Mouse (Mus musculus) spleen, adult 2 months (tissue): Measurements from ENCODE around the gene Pitpna. TPM values are rescaled to one million over a fixed set of nuclear protein-coding genes. Genes with fewer than 3 reads are reported as not detected.
A peak's percentile ranks its signal among the peaks of the same experiment; 100 is the strongest.

Experiments
- DNase-seq, 2 experiments: peaks; one replicate each; pipeline versions ENCODE4 v3.0.0 to v3.0.0-alpha.2; 2012 to 2021; ENCODE audit warnings: low spot score in 2 of 2, low read depth in 1 of 2
- H3K27ac ChIP-seq: fragments of 200-500 bp; 2 replicates; pipeline ENCODE4 v1.5.1; 2012; ENCODE audit warnings: low read length, inconsistent platforms; ENCODE audit not compliant: insufficient read depth
- H3K27me3 ChIP-seq: fragments of 200-500 bp; 2 replicates; pipeline ENCODE4 v1.6.1; 2012; ENCODE audit warnings: mild to moderate bottlenecking, moderate library complexity, low read length, inconsistent platforms; ENCODE audit not compliant: control insufficient read depth, insufficient read depth
- H3K36me3 ChIP-seq: fragments of 200-500 bp; 2 replicates; pipeline ENCODE4 v1.6.1; 2012; ENCODE audit warnings: mild to moderate bottlenecking, low read length, inconsistent platforms; ENCODE audit not compliant: control insufficient read depth, insufficient read depth
- H3K4me1 ChIP-seq: fragments of 200-500 bp; 2 replicates; pipeline ENCODE4 v1.6.1; 2011; ENCODE audit warnings: inconsistent platforms; ENCODE audit not compliant: control insufficient read depth, insufficient read depth, insufficient read length
- H3K4me3 ChIP-seq: fragments of 200-500 bp; 2 replicates; pipeline ENCODE4 v1.5.1; 2011; ENCODE audit warnings: mild to moderate bottlenecking, inconsistent platforms; ENCODE audit not compliant: insufficient read depth, insufficient read length; ENCODE audit errors: extremely low read depth
- CTCF ChIP-seq: fragments of 200-500 bp; IDR thresholded peaks from 2 replicates; pipeline ENCODE4 v1.5.1; 2011; ENCODE audit warnings: mild to moderate bottlenecking, inconsistent platforms; ENCODE audit not compliant: insufficient read depth, insufficient read length, insufficient replicate concordance; ENCODE audit errors: extremely low read depth
- POLR2A ChIP-seq: fragments of 200-500 bp; IDR thresholded peaks from 2 replicates; pipeline ENCODE4 v1.6.1; 2011; ENCODE audit warnings: low read depth, low read length, inconsistent platforms
- WGBS: fragments of 180-500 bp; shearing (Covaris S2); methylation state at CpG from one replicate; pipeline ENCODE4 v1.1.7; 2018; 5-methylcytosine and 5-hydroxymethylcytosine counted together
- polyA plus RNA-seq: library from polyadenylated mRNA; depleted of rRNA; stranded (reverse); fragments of >200 nt; gene quantifications from 2 replicates; pipeline ENCODE4 v1.2.3, GENCODE M21; 2012

Gene Pitpna
- polyA plus RNA-seq, 1 experiment: 51.7 TPM

- Histone ChIP-seq H3K4me3 (no peak overlapping the region), H3K4me1 (peaks cover 9% of the 10 kb centered on the region; the same call in 1 of the 2 replicates), H3K27me3 (no peaks in the 10 kb centered on the region), H3K27ac (no peak overlapping the region), H3K36me3 (peaks cover 41% of the 10 kb centered on the region)
- no peak for DNase-seq
- no peak for TF ChIP-seq CTCF
- TF ChIP-seq POLR2A: no peak
- WGBS: 80% methylated on average over 2 of the region's 2 CpGs
Observed at GRCm38 (mm10) chr11:75565849-75566248, 22.0 kb upstream of the Pitpna start.

GRCm38 (mm10) chr11:75566276-75567196 is 21.4 kb upstream of the Pitpna start:
- Histone ChIP-seq H3K27ac (peak overlapping the region; percentile 12; the same call in 1 of the 2 replicates), H3K4me3 (no peak overlapping the region), H3K27me3 (no peaks in the 10 kb centered on the region), H3K36me3 (peaks cover 42% of the 10 kb centered on the region), H3K4me1 (peaks cover 2% of the 10 kb centered on the region; the same call in 1 of the 2 replicates)
- DNase-seq: no peak
- no peak for TF ChIP-seq CTCF
- 87% methylated on average over 13 of the region's 13 CpGs for WGBS

DNA sequence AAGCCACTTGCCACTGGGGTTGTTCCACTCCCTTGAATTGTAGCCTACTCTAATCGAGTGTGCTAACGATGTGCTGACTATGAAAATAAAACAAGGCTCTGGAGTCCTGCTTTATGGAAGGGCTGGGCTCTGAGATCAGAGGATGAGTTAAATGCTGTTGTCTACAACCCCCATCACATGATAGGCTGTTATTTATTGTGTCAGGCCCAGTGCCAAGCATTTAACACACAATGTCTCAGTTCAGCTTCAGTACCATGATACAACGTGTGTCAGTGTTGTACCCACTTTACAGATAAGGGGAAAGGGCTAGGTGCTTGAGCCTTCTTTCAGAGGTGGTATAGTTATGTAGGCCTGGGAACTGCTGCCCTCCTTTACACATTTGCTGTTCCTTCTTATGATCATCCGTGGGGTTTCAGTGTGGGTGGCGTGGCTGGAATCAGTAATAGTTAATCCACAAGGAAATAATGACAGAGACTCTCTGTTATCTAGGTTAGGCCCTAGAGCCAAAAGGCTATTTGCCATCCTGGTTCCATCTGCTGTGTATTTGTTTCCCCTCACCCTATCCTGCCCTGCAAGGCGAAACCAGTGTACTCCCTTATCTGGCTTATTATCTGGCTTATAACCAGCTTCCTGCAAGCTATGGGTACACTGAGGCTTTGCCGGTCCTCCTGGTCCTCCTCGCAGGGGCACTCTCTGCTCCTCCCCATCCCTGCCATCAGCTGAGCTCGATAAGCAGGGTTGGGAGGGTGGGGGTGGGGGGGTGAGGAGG is 20.4 kb upstream of the Pitpna start:
- H3K27me3 ChIP-seq: no peaks in the 10 kb centered on the region
- H3K4me3 ChIP-seq: no peak overlapping the region
- no peak for DNase-seq
- TF ChIP-seq POLR2A (no peak), CTCF (no peak)
- H3K27ac ChIP-seq: no peak overlapping the region
- WGBS: 70% methylated on average over 9 of the region's 9 CpGs
- peaks cover 4% of the 10 kb centered on the region; the same call in 1 of the 2 replicates for H3K4me1 ChIP-seq
- peaks cover 41% of the 10 kb centered on the region for H3K36me3 ChIP-seq

DNA sequence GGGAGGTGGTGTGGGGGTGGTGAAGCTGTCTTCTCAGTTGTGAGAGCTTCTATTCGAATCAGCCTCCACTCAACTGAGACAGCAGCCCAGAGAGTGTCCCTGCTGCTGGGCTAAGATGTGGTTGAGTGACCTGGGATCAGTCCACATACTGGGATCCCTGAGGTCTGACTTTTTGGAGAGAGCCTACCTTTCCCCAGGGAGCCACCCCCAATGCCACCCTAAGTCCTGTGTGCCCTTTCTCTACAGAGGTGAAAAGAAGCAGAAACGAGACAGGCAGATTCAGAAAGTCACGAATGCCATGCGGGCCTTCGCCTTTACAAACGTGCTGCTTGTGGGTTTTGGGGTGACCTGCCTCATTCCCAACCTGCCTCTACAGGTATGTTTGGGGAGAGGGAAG is 19.8 kb upstream of the Pitpna start:
- Histone ChIP-seq H3K4me1 (peaks cover 10% of the 10 kb centered on the region; the same call in 1 of the 2 replicates), H3K27me3 (no peaks in the 10 kb centered on the region), H3K36me3 (peaks cover 36% of the 10 kb centered on the region), H3K27ac (no peak overlapping the region), H3K4me3 (no peak overlapping the region)
- 80% methylated on average over 6 of the region's 6 CpGs for WGBS
- TF ChIP-seq POLR2A: no peak
- TF ChIP-seq CTCF: no peak
- no peak for DNase-seq

DNA sequence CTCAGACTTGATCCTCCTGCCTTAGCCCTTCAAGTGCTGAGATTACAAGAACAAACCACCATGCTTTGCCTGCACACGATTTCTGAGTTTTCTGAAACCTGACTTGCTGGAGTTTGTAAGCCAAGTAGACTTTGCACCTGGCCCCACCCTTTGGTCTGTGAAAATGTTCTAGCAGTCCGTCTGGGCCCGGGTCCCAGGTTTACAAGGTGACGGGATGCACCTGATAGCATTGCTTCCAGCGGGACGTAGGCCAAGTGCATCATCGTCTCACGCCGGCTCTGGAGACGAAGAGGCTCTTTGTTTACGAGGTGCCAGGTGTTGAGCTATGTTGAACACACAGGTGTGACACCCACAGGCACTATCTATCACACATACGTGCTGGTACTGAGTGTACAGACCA is 18.9 kb upstream of the Pitpna start:
- H3K36me3 ChIP-seq: peaks cover 28% of the 10 kb centered on the region
- H3K27me3 ChIP-seq: no peaks in the 10 kb centered on the region
- no peak overlapping the region for H3K27ac ChIP-seq
- no peak overlapping the region for H3K4me3 ChIP-seq
- TF ChIP-seq CTCF (no peak), POLR2A (no peak)
- DNase-seq: no peak
- 93% methylated on average over 12 of the region's 12 CpGs for WGBS
- peaks cover 11% of the 10 kb centered on the region; the same call in 1 of the 2 replicates for H3K4me1 ChIP-seq

DNA sequence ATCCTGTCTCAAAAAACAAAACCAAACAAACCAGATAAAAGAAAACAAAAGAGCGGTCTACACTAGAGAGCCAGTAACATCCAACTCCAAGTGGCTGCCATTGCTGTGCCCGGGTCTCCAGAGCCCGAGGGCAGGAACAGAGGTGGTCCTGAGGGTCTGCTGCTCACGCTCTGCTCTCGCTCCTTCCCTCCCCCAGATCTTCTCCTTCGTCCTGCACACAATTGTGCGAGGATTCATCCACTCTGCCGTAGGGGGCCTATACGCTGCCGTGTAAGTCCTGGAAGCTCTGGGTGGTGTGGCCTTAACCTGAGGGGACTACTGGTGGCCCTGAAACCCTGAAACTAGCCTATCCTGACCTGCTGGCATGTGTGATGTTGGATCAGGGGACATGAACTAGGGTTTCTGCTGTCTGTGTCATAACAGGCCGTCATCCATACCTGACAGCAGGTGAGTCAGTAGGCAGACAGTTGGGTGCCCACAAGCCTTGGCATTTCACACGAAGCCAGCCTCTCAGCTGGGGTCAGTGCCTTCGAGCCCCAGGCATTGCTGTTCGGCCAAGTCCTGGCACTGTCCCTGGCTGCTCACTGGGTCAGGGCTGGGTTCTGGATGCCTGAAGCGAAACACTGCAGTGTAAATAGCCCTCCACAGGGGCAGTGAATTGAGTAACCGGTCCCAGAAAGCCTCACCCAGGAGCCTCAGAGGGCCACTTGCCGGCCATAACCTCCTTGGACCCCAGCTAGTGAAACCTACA is 17.3 kb upstream of the Pitpna start:
- H3K36me3 ChIP-seq: peaks cover 25% of the 10 kb centered on the region
- H3K4me3 ChIP-seq: no peak overlapping the region
- H3K4me1 ChIP-seq: peaks cover 12% of the 10 kb centered on the region; the same call in 1 of the 2 replicates
- H3K27me3 ChIP-seq: no peaks in the 10 kb centered on the region
- DNase-seq: no peak
- TF ChIP-seq POLR2A (no peak), CTCF (no peak)
- WGBS: 86% methylated on average over 17 of the region's 17 CpGs
- H3K27ac ChIP-seq: peak overlapping the region; percentile 53
